Mouse (Mus musculus): ENCODE data around the gene Foxq1. TPM values are rescaled to one million over a fixed set of nuclear protein-coding genes. Genes with fewer than 3 reads are reported as not detected.

Gene Foxq1
- polyA plus RNA-seq, 1 experiment = 0.53 TPM

DNA sequence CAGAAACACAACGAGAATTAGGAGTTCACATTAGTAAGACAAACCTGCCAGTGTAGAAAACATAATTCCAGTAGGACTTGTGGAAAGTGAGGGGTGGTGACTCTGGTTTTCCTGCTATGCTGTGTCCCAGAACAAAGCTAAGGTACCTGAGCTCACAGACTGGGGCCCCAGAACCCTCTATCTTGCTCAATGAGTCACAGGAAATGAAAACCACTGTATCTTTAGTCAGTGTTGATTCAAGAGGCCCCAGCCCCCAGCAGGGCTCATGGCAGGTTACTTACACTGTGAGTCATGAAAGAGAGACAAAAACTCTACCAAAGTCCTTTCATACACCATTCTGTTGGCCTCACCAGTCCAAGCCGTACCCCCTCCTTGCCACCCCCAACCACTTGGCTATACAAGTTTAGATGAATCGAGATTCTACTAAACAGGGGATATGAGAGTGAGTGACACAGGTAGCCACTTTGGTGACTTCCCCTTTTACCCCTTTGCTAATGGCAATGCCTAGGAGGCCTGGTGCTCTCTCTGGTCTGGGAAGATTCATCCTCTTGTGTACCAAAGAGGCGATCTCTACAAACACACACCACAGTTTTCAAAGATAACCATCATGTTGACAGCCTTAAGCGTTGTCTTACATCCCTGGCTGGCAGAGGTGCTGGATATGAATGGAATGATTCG lies 11.8 kb downstream of the Foxq1 start:
- DNase-seq (ENCODE audit: low read depth, low spot score) = no peak
- WGBS = 71% methylated on average over 6 of the region's 6 CpGs

DNA sequence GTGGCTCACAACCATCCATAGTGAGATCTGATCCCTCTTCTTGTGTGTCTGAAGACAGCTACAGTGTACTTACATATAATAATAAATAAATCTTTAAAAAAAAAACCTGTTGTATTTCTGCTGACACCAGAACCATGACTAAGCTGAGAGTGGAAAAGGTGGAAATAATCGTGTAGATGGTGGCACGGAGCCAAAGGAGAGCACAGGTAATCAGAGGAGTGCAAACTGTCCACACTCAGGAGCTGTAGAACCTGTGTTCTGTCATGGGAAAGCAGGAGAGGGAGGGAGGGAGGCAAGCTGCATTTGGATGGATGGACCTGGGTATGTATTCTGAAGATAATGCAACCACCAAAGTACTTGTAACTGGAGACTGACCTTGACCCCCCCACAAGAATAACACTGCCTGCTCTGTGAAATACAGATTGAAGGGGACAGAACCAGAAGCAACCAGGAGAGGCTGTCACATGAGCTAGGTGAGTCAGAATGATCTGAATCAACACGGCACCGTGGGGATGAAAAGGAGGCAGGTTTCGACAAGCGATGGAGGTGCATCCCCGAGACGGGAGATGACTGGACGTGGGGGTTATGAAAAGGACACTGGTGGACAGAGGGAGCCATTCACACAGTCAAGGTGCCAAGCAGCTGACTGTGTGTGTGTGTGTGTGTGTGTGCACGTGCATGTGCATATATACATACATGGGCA lies 17.0 kb downstream of the Foxq1 start:
- WGBS = 80% methylated on average over 10 of the region's 10 CpGs
- DNase-seq (ENCODE audit: low read depth, low spot score) = no peak

GRCm38 (mm10) chr13:31574627-31575026 lies 18.7 kb downstream of the Foxq1 start:
- DNase-seq (ENCODE audit: low read depth, low spot score) = no peak
- WGBS = 91% methylated on average over 3 of the region's 3 CpGs

DNA sequence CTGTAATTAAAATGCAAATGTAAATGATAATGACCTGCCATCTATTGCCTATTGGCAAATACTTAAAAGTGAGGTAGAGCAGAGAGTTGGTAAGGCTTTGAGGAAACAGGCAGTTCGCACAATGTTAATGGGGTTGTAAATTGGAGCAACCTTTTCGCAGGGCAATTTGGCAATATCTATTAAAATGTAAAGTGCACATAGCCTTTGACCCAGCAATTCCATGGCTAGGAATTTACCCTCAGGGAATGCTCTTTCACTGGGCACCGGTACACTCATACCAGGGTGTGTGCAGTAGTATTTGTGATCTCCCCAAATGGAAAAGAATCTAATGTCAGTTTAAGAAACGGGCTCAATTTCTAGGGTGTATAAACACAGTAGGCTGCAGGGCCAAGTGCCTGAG lies 20.8 kb downstream of the Foxq1 start:
- 21% methylated on average over 4 of the region's 4 CpGs for WGBS
- no peak for DNase-seq (ENCODE audit: low read depth, low spot score)

- no peak for DNase-seq (ENCODE audit: low read depth, low spot score)
- 15% methylated on average over 6 of the region's 6 CpGs for WGBS
Measured at GRCm38 (mm10) chr13:31577576-31577975, 21.6 kb downstream of the Foxq1 start.

GRCm38 (mm10) chr13:31578389-31578788 lies 22.5 kb downstream of the Foxq1 start:
- WGBS = 20% methylated on average over 10 of the region's 10 CpGs

DNA sequence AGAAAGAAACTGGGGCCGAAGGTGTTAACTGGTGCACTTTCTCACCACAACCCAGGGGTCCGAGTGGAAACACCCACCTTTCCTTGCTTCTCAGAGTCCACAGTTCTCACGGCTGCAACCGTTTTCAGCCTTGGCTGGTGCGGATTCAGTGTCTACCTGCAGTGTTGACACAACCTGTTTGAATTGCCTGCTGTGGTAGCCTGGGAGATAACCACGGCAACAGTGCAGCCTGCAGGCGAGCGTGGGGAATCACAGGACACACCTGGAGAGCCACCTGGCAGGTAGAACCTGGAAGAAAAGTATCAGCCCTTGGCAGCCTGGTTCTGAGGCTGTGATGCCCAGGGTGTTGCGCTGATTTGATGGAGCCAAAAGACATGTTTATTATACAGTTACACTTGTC lies 23.9 kb downstream of the Foxq1 start:
- 33% methylated on average over 9 of the region's 9 CpGs for WGBS

More at GRCm38 (mm10) chr13:31578389-31578788, 22.5 kb downstream of the Foxq1 start:
- DNase-seq (ENCODE audit: low read depth, low spot score) = no peak

DNA sequence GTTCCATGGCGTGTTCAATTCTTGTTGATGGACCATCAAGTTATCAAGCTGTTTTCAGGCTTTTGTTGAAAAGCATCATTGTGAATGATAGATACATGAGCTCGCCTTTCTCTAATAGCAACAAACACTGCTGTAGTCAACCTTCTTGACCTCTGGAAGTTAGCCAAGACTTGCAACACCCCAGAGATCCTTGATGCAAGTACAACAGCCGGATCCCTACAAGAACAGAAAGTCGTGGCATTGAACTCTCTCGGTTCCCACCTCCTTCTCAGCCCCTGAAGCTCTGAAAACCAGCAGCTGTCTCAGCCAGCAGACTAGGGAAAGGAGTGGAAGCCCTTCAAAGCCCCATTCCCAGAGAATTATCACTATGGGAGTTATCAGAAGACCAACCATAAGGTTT lies 31.4 kb downstream of the Foxq1 start:
- DNase-seq (ENCODE audit: low read depth, low spot score) = no peak
- WGBS = 66% methylated on average over 5 of the region's 5 CpGs

More for the DNA sequence above, 23.9 kb downstream of the Foxq1 start:
- DNase-seq (ENCODE audit: low read depth, low spot score) = no peak

DNA sequence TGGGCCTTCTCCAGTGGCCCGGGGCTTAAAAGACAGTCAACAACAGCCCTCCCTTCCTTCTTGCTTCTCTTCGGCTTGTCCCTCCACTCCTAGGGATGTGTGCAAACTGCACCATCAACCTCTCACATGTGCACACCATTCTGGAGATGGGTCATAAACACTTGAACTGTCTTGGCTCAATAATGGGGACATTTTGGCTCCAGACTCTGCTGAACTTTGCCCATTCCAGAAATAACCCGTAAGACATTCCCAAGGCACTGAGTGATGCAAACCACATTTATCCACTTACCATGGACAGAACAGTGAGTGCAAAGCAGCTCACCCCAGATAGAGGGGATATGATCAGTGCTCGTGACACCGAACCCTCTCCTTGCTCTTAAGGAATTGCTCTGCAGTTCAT lies 43.6 kb downstream of the Foxq1 start:
- 55% methylated on average over 5 of the region's 5 CpGs for WGBS
- DNase-seq (ENCODE audit: low read depth, low spot score) = no peak

DNA sequence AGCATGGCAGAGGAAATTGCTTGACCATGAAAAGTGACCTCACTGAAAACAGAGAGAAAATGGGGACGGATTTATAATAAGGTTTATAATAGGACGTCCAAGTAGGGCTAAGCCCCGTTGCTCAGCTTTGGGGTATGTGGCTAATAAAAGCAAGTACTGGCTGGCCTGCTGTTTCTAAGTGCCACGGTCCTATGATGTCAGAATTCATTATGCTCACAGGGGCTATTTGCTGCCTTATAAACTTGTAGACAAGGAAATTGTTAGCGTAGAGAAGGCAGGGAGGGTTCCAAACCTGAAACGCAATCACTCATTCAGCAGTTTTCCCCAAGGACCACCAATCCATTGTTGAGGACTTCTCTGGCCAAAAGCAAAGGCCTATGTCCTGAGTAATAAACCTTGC lies 48.0 kb downstream of the Foxq1 start:
- WGBS = 74% methylated on average over 6 of the region's 6 CpGs

More for the DNA sequence above, 48.0 kb downstream of the Foxq1 start:
- DNase-seq (ENCODE audit: low read depth, low spot score) = no peak

Other genes starting within 250 kb of the Foxq1 start
- gene A530084C06Rik, start 3.2 kb downstream of the Foxq1 start, polyA plus RNA-seq (2012; rRNA removed) = 0.12 and 0.16 TPM in 2 replicates
- 12.1 and 15.9 TPM in 2 replicates for gene Foxf2, start 69.7 kb downstream of the Foxq1 start, polyA plus RNA-seq (2012; rRNA removed)

All from large intestine, adult 2 months (tissue).